Mouse (Mus musculus): ENCODE measurements around the gene Gm28036. TPM values are rescaled to one million over a fixed set of nuclear protein-coding genes. Genes with fewer than 3 reads are reported as not detected.

Gm28036 gene
- 7.4 TPM for polyA plus RNA-seq (2014; fragmentation: Illumina TruSeq; extraction: RNeasy Lipid Tissue Mini Kit (QIAGEN cat#74804); ENCODE audit: low replicate concordance)

GRCm38 (mm10) chr2:156126992-156127391 lies at the start of gene Gm28036:
TSS of gene Gm28036 (minus strand) at chr2:156127092.

GRCm38 (mm10) chr2:156143953-156144724 lies 17.2 kb upstream of the Gm28036 start, which contains the start of the genes Romo1 and Nfs1:
TSS of gene Romo1 (plus strand) at chr2:156144039.
TSS of gene Nfs1 (minus strand) at chr2:156144186.

GRCm38 (mm10) chr2:156111358-156112079 lies 15.4 kb downstream of the Gm28036 start, which contains the start of the genes Cpne1 and Rbm12:
TSS of gene Cpne1 (minus strand) at chr2:156111965.
TSS of gene Rbm12 (minus strand) at chr2:156111978.

GRCm38 (mm10) chr2:156065099-156066041 lies 61.5 kb downstream of the Gm28036 start, which contains the start of gene Spag4:
TSS of gene Spag4 (plus strand) at chr2:156065175.

GRCm38 (mm10) chr2:156052816-156053215 lies 74.1 kb downstream of the Gm28036 start, which contains the start of gene Fer1l4:
TSS of gene Fer1l4 (minus strand) at chr2:156052947.

Other genes with a start within 250 kb of the Gm28036 start
- 23.3 TPM for gene Uqcc1, start 196.8 kb downstream of the Gm28036 start, polyA plus RNA-seq (2014; fragmentation: Illumina TruSeq; extraction: RNeasy Lipid Tissue Mini Kit (QIAGEN cat#74804); ENCODE audit: low replicate concordance)
- not detected for gene Gm15557, start 186.4 kb downstream of the Gm28036 start, polyA plus RNA-seq (2014; fragmentation: Illumina TruSeq; extraction: RNeasy Lipid Tissue Mini Kit (QIAGEN cat#74804); ENCODE audit: low replicate concordance)
- gene Gdf5, start 181.7 kb downstream of the Gm28036 start, polyA plus RNA-seq (2014; fragmentation: Illumina TruSeq; extraction: RNeasy Lipid Tissue Mini Kit (QIAGEN cat#74804); ENCODE audit: low replicate concordance) = not detected
- 0.82 TPM for gene Cep250, start 170.6 kb downstream of the Gm28036 start, polyA plus RNA-seq (2014; fragmentation: Illumina TruSeq; extraction: RNeasy Lipid Tissue Mini Kit (QIAGEN cat#74804); ENCODE audit: low replicate concordance)
- 2.9 TPM for gene 6430550D23Rik, start 119.1 kb downstream of the Gm28036 start, polyA plus RNA-seq (2014; fragmentation: Illumina TruSeq; extraction: RNeasy Lipid Tissue Mini Kit (QIAGEN cat#74804); ENCODE audit: low replicate concordance)
- 5.4 TPM for gene Ergic3, start 119.0 kb downstream of the Gm28036 start, polyA plus RNA-seq (2014; fragmentation: Illumina TruSeq; extraction: RNeasy Lipid Tissue Mini Kit (QIAGEN cat#74804); ENCODE audit: low replicate concordance)
- gene Fer1l4, start 74.1 kb downstream of the Gm28036 start, polyA plus RNA-seq (2014; fragmentation: Illumina TruSeq; extraction: RNeasy Lipid Tissue Mini Kit (QIAGEN cat#74804); ENCODE audit: low replicate concordance) = not detected
- gene Spag4, start 61.9 kb downstream of the Gm28036 start, polyA plus RNA-seq (2014; fragmentation: Illumina TruSeq; extraction: RNeasy Lipid Tissue Mini Kit (QIAGEN cat#74804); ENCODE audit: low replicate concordance) = not detected
- gene Cpne1, start 15.1 kb downstream of the Gm28036 start, polyA plus RNA-seq (2014; fragmentation: Illumina TruSeq; extraction: RNeasy Lipid Tissue Mini Kit (QIAGEN cat#74804); ENCODE audit: low replicate concordance) = 35.0 TPM
- 13.5 TPM for gene Rbm12, start 15.1 kb downstream of the Gm28036 start, polyA plus RNA-seq (2014; fragmentation: Illumina TruSeq; extraction: RNeasy Lipid Tissue Mini Kit (QIAGEN cat#74804); ENCODE audit: low replicate concordance)
- 1.3 TPM for gene Romo1, start 16.9 kb upstream of the Gm28036 start, polyA plus RNA-seq (2014; fragmentation: Illumina TruSeq; extraction: RNeasy Lipid Tissue Mini Kit (QIAGEN cat#74804); ENCODE audit: low replicate concordance)
- gene Nfs1, start 17.1 kb upstream of the Gm28036 start, polyA plus RNA-seq (2014; fragmentation: Illumina TruSeq; extraction: RNeasy Lipid Tissue Mini Kit (QIAGEN cat#74804); ENCODE audit: low replicate concordance) = 64.2 TPM
- 688 TPM for gene Rbm39, start 53.1 kb upstream of the Gm28036 start, polyA plus RNA-seq (2014; fragmentation: Illumina TruSeq; extraction: RNeasy Lipid Tissue Mini Kit (QIAGEN cat#74804); ENCODE audit: low replicate concordance)
- gene Phf20, start 69.4 kb upstream of the Gm28036 start, polyA plus RNA-seq (2014; fragmentation: Illumina TruSeq; extraction: RNeasy Lipid Tissue Mini Kit (QIAGEN cat#74804); ENCODE audit: low replicate concordance) = 7.0 TPM
- gene Cnbd2, start 185.2 kb upstream of the Gm28036 start, polyA plus RNA-seq (2014; fragmentation: Illumina TruSeq; extraction: RNeasy Lipid Tissue Mini Kit (QIAGEN cat#74804); ENCODE audit: low replicate concordance) = 0.85 TPM
- not detected for gene Scand1, start 185.6 kb upstream of the Gm28036 start, polyA plus RNA-seq (2014; fragmentation: Illumina TruSeq; extraction: RNeasy Lipid Tissue Mini Kit (QIAGEN cat#74804); ENCODE audit: low replicate concordance)